Mouse (Mus musculus) gastrocnemius, postnatal 36 days (tissue): ENCODE measurements at regions not wholly inside any gene's neighbourhood (a gene's known extent, or its start where the extent isn't known, plus 50 kb on each side); places are given as distances from the start of the nearest gene placed in this dataset.

ENCODE experiments used
- DNase-seq, 2 experiments: peaks; one replicate each; pipeline ENCODE4 v3.0.0; 2022
- intact Hi-C: fragments of 180-260 bp; cut with DNase I; formaldehyde crosslinking; loops from one replicate; pipeline ENCODE4 v1.15.1; 2025

DNA sequence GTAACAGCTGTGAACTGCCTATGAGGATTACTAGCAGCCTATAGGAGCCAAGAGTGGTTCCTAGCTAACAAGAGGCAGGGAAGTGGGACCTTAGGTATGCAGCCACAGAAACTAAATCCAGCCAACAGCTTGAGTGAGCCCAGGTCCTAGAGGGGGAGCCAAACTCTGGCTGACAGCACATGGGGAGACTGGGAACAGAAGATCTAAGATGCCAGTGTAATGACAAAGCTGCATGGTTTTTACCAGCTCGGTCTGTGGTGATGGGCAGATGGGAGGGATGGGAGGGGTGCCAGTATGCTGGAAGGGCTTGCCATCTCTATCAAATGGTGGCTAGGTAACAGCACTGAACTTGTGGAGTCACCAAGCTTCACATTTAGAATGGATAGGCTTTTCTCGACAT, 60.6 kb upstream of the Magi1 start:
- intact Hi-C loops = no loop called here
- no peak for DNase-seq

DNA sequence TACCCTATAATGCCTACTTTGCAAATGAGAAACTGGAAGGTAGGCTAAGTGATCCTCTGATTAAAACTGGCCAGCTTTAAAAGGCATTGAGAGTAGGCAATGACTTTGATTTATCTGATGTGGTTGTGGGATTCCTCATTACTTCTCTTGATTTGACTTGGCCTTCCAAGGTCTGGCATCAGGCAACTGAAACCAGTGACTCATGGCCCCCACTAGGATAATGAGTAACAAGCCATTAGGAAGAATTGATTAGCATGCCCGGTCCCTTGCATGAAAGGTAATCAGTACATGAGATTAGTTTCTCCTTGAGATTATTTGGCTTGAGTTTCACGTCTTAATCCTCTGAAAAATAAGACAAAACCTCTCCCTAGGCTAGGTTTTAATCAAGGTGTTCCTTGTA, 56.8 kb upstream of the Magi1 start:
- no peak for DNase-seq
- intact Hi-C loops = no loop called here

DNA sequence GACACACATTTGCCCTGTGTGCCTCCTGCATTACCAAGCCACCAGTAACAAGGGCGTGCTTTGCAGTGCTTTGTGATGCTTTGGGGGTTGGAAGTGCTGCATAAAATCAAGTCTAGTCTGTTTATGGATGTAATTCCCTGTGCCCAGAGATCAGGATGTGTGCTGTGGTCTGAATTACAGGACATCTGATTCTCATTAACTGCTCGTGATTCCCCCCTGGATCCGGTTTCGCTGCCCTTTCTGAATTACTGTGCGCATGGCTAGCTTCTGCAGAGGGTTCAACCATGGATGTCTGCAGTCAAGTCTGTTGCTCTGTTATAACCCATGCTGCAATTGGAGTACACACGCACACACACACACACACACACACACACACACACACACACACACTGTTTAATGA, 52.5 kb upstream of the Magi1 start:
- intact Hi-C loops = no loop called here
- DNase-seq = no peak
